Mouse (Mus musculus) midbrain, embryonic 16.5 days (tissue): ENCODE data around the gene Cntrl. TPM values are rescaled to one million over a fixed set of nuclear protein-coding genes. Genes with fewer than 3 reads are reported as not detected.

ENCODE experiments used
- ATAC-seq: fragments of 200-750 bp; cut with Nextera tagmentation; 2 replicates; pipeline ENCODE4 v1.8.0; 2017; ENCODE audit warnings: moderate TSS enrichment
- H3K27ac ChIP-seq: fragments of 300-500 bp; sonication (generic); 2 replicates; pipeline ENCODE4 v1.5.1; 2014; ENCODE audit warnings: mild to moderate bottlenecking, low read length, mixed read lengths
- H3K27me3 ChIP-seq: fragments of 300-500 bp; sonication (generic); 2 replicates; pipeline ENCODE4 v1.6.1; 2014; ENCODE audit warnings: low read depth, low read length, mixed read lengths; ENCODE audit not compliant: control insufficient read depth, insufficient read depth
- H3K36me3 ChIP-seq: fragments of 300-500 bp; sonication (generic); 2 replicates; pipeline ENCODE4 v1.6.1; 2014; ENCODE audit warnings: mild to moderate bottlenecking, low read length, moderate library complexity, mixed read lengths; ENCODE audit not compliant: control insufficient read depth, insufficient read depth
- H3K4me1 ChIP-seq: fragments of 300-500 bp; sonication (generic); 2 replicates; pipeline ENCODE4 v1.6.1; 2014; ENCODE audit warnings: mild to moderate bottlenecking, low read length, mixed read lengths; ENCODE audit not compliant: control insufficient read depth, insufficient read depth
- H3K4me2 ChIP-seq: fragments of 300-500 bp; sonication (generic); 2 replicates; pipeline ENCODE4 v1.6.1; 2014; ENCODE audit warnings: mild to moderate bottlenecking, low read length, mixed read lengths
- H3K4me3 ChIP-seq: fragments of 300-500 bp; sonication (generic); 2 replicates; pipeline ENCODE4 v1.5.1; 2014; ENCODE audit warnings: low read depth, mild to moderate bottlenecking, low read length, moderate library complexity, mixed read lengths
- H3K9ac ChIP-seq: fragments of 300-500 bp; sonication (generic); 2 replicates; pipeline ENCODE4 v1.6.1; 2014; ENCODE audit warnings: low read depth, low read length, mixed read lengths
- H3K9me3 ChIP-seq: fragments of 300-500 bp; sonication (generic); replicated peaks from 2 replicates; pipeline ENCODE4 v1.6.1; 2014; ENCODE audit warnings: mild to moderate bottlenecking, low read length, mixed read lengths; ENCODE audit not compliant: control insufficient read depth, poor library complexity, severe bottlenecking
- WGBS: fragments of 180-500 bp; shearing (Covaris S2); extraction: QIAGEN DNeasy Blood & Tissue Kit; methylation state at CpG from one replicate; pipeline ENCODE4 v1.1.7; 2014; 5-methylcytosine and 5-hydroxymethylcytosine counted together
- polyA plus RNA-seq: library from polyadenylated mRNA; unstranded; fragments of >200 nt; fragmentation: Nextera tagmentation; extraction: Ambion mirVana; gene quantifications from 2 replicates; pipeline ENCODE4 v1.2.1, GENCODE M21; 2015

Gene Cntrl
- polyA plus RNA-seq, 1 experiment from 2014 or later = 10.6 TPM

DNA sequence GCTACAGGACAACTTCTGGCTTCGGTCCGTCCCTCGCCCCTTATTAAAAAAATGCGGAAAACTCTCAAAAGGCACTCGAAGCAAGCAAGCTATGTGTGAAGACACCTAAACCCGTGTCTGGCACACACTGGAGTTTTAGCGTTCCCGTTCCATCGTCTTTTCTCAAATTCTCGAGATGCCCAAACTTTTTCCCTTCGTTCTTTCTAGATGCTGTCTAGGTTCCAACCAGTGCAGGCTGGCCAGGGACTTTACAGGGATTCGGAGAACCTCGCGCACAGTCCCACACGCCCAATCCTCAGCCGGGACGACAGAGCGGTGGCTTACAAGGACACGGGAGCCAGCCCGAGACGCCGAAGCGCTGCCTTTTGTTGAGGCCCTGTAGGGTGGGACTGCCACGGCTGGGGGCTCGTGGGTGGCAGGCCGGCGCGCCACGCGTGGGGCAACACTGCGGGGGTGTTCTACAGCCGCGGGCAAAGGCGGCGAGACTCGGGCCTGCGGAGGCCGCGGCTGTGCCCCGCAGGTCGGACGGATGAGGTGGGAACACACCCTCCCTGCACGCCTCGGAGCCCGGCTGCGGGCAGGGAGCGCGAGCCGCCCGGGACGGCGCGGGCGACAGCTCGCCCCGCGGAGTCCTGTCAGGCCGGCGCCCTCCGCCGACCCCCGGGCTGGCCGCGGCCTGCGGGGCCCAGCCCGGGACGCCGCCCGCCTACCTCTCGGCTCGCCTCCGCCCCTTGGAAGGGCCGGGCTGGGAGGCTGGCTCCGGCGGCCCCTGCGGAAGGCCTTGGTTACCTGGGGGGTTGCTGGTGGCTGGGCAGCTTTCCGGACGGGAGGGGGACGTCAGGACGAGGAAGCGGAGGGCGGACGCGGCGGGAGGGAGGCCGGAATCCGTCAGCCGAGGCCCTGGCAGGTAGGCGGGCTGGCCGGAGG is 90.9 kb downstream of the Cntrl start:
- no peaks in the 10 kb centered on the region; the same call in 1 of the 2 replicates for H3K27me3 ChIP-seq

DNA sequence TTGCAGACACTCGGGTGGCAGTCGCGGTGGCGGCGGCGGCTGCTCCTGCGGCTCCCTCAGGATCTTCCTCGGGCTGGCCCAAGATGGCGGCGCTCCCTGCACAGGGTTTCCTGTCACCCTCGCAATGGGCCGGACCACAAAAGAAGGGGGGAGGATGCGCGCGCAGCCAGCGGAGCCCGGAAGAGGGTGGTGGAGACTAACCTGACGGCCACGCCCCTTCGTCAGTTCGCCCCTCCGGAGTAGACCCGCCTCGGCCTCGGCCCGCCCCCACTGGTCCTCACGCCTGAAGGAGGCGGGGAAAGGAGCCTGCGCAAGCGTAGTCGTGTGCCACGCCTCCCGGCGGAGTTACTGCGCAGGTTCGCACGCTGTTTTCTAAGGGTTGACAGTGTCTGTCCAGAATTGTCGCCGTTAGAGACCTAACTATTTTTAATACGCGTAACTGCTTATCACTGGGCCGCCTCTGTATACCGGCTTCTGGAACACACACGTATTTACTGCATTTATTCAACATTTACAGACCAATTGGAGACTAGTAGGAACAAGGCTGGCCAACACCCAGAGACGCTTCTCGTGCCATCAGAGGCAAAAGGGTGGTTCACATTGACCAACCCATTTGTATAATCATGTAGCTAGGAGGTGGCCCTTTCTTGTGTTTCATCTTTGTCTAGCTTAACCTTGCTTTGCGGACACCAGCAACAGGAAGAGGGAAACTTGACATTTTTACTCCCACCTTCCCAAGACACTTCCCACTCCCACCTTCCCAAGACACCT is 91.8 kb downstream of the Cntrl start, which contains the start of gene Rab14:
Gene Rab14 (minus strand): TSS at position 223 of the 771 bp plus-strand sequence.
- 0% methylated on average over 47 of the region's 47 CpGs for WGBS
- peak within 1 kb of the TSS; percentile 71 for H3K4me3 ChIP-seq
- H3K4me2 ChIP-seq = peak within 1 kb of the TSS; percentile 94
- H3K27ac ChIP-seq = peak within 1 kb of the TSS; percentile 99
- no peaks in the 10 kb centered on the region; the same call in 1 of the 2 replicates for H3K27me3 ChIP-seq
- peaks cover 25% of the 10 kb centered on the region for H3K4me1 ChIP-seq
- ATAC-seq = peak; percentile 97
- no peaks in the 10 kb centered on the region for H3K36me3 ChIP-seq
- peak within 1 kb of the TSS; percentile 99 for H3K9ac ChIP-seq
- no peaks in the 10 kb centered on the region for H3K9me3 ChIP-seq

More for the DNA sequence above, 90.9 kb downstream of the Cntrl start:
- H3K4me1 ChIP-seq = peaks cover 25% of the 10 kb centered on the region
- peak overlapping the region; percentile 94 for H3K4me2 ChIP-seq
- peak; percentile 78 for ATAC-seq
- peak overlapping the region; percentile 99 for H3K27ac ChIP-seq
- no peaks in the 10 kb centered on the region for H3K36me3 ChIP-seq
- H3K9ac ChIP-seq = peak overlapping the region; percentile 99
- peak overlapping the region; percentile 71 for H3K4me3 ChIP-seq
- under 1% methylated on average over 89 of the region's 90 CpGs for WGBS
- no peaks in the 10 kb centered on the region for H3K9me3 ChIP-seq

DNA sequence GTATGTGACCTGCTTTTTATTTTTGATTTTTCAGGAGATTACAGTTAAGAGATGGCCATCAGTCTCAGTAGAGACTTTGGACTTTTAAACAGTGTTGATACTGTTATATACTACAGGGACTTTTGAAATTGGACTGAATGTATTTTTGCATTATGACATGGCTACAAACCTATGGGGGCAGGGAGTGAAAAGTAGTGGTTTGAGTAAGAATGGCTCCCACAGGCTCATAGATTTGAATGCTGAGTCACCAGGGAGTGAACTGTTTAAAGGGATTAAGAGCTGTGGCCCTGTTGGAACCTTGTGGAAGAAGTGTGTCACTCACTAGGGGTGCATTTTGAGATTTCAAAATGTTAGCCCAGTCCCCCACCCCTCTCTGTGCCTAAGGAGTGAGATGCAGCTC is 94.4 kb downstream of the Cntrl start:
- Histone ChIP-seq H3K27me3 (no peaks in the 10 kb centered on the region; the same call in none of the 2 replicates), H3K4me3 (no peak overlapping the region), H3K4me1 (peaks cover 9% of the 10 kb centered on the region), H3K4me2 (no peak overlapping the region), H3K27ac (no peak overlapping the region), H3K9ac (no peak overlapping the region), H3K9me3 (no peaks in the 10 kb centered on the region), H3K36me3 (no peaks in the 10 kb centered on the region)
- ATAC-seq = no peak

DNA sequence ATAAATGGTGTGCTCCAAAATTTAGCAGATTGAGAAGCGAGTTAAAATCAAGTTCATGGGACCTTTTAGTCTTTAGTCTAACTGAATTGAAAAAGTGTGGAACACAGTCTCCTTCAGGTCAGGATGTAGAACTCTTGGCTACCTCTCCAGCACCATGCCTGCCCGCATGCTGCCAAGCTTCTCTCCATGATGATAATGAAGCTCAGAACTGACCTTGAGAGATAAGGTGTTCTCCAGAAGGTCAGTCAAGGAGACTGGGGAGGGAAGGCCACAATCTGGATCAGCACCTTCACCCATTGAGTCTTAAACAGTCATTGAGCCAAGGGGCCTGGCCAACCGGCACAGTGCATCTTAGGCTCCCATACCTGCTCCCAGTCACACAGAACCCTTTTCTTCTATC is 97.5 kb downstream of the Cntrl start:
- H3K4me2 ChIP-seq = no peak overlapping the region
- ATAC-seq = no peak
- H3K4me3 ChIP-seq = no peak overlapping the region
- no peak overlapping the region for H3K9ac ChIP-seq
- WGBS = 88% methylated on average over 3 of the region's 3 CpGs
- H3K27me3 ChIP-seq = no peaks in the 10 kb centered on the region; the same call in none of the 2 replicates
- H3K36me3 ChIP-seq = no peaks in the 10 kb centered on the region
- no peaks in the 10 kb centered on the region for H3K4me1 ChIP-seq
- no peaks in the 10 kb centered on the region for H3K9me3 ChIP-seq
- no peak overlapping the region for H3K27ac ChIP-seq

DNA sequence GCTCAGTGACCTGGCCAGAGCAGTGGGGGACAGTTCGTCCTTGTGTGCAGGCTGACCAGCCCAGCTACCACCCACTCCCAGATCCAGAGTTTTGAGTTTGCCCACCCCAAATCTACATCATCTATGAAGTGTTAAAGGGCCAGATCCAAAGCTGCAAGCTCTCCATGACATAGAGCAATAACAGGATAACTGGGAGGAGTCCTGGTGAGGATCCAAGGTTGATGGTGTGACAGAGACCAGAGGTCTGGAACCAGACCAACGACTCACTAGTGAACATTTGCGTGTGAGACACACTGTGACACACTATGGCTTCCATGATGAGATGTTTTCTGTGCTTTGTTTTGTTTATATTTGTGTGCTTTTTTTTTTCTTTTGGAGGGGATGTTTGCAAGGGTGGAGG is 98.8 kb downstream of the Cntrl start:
- Histone ChIP-seq H3K4me2 (no peak overlapping the region), H3K9me3 (no peaks in the 10 kb centered on the region), H3K36me3 (no peaks in the 10 kb centered on the region), H3K9ac (no peak overlapping the region), H3K4me3 (no peak overlapping the region), H3K27me3 (no peaks in the 10 kb centered on the region; the same call in none of the 2 replicates), H3K4me1 (no peaks in the 10 kb centered on the region), H3K27ac (no peak overlapping the region)
- WGBS = 84% methylated on average over 3 of the region's 3 CpGs
- ATAC-seq = no peak

DNA sequence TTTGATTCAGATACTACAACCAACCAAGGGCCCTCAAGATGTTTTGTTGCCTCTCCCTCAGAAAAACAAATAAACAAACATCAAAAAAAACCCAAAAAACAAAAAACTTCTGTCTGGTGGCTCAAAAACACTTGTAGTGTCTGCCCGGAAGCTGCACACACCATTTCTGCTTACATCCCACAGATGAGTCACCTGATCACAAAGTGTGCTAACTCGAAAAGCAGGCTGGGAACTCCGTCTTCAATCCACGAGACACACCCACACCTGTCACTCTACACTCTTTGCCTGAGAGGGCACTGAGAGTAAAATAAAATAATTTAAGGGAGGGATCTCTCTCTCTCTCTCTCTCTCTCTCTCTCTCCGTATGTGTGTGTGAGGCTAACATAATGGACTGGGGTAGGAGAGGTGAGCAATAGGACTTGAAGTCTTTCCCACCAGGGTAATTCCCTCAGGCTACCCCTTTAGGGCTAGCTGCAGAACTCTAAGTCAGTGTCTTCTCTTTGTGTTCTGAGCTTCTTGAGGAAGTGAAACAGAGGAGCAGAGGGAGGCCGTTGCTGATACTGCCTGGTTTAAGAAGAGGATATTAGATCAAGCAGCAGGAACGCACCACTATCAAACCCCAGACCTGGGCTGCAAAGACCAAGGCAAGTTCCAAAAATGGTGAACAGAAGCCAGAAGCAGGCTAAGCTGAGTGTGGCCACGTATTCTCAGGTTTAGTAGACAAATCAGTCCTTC is 99.8 kb downstream of the Cntrl start:
- Histone ChIP-seq H3K36me3 (no peaks in the 10 kb centered on the region), H3K9ac (no peak overlapping the region), H3K27me3 (no peaks in the 10 kb centered on the region; the same call in none of the 2 replicates), H3K9me3 (no peaks in the 10 kb centered on the region), H3K4me1 (no peaks in the 10 kb centered on the region), H3K4me2 (no peak overlapping the region), H3K4me3 (no peak overlapping the region), H3K27ac (no peak overlapping the region)
- no peak for ATAC-seq
- WGBS = 72% methylated on average over 8 of the region's 8 CpGs

DNA sequence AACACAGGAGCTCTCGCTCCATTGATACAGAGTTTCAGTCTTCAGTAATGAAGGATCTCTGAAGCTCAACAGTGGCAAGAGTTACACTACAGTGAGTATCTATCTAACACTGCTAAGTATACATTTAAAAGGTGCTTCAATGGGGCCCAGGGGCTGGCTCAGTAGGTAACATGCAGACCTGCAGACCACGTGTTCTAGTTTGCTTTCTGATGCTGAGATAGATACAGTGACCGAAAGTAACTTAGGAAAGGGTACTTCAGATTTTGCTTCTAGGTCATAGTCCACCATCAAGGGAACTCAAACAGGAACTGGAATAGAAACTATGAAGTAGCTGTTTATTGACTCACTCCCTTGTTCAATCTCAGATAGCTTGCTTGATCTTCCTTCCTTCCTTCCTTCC is 102.4 kb downstream of the Cntrl start:
- ATAC-seq = no peak
- Histone ChIP-seq H3K9ac (no peak overlapping the region), H3K36me3 (no peaks in the 10 kb centered on the region), H3K9me3 (no peaks in the 10 kb centered on the region), H3K4me2 (no peak overlapping the region), H3K27me3 (no peaks in the 10 kb centered on the region; the same call in 1 of the 2 replicates), H3K27ac (no peak overlapping the region), H3K4me1 (peaks cover 5% of the 10 kb centered on the region; the same call in 1 of the 2 replicates), H3K4me3 (no peak overlapping the region)
- WGBS = 87% methylated on average over 3 of the region's 3 CpGs

DNA sequence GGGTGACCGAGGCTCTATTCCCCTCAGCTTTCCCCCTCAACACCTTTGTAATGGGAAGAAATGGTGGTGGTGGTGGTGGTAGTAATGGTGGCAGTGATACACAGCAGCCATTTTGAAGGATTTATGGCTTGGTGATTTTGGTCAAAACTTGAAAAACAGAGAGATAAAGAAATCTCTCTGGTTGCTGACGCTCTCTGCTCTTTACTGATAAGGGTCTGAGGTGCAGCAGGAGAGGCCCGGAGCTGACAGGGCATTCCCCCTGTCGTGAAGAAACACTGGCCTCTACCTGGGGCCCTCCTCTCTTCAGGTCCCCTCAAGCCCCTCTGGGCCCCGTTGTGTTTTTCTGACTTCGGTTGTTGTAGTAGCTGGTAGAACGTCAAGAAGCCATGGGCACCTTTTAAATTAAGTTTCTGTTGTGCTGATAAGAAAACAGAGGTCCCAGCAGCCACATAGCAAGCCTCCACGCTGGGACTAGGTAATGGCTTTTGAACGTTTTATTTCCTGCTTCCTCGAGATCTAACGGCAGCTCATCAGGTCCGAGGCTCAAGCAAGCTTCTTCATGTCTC is 104.1 kb downstream of the Cntrl start:
- Histone ChIP-seq H3K4me3 (no peak overlapping the region), H3K27ac (no peak overlapping the region), H3K4me1 (peaks cover 5% of the 10 kb centered on the region; the same call in 1 of the 2 replicates), H3K27me3 (no peaks in the 10 kb centered on the region), H3K36me3 (no peaks in the 10 kb centered on the region), H3K9ac (no peak overlapping the region), H3K4me2 (no peak overlapping the region), H3K9me3 (no peaks in the 10 kb centered on the region)
- ATAC-seq = no peak
- 87% methylated on average over 12 of the region's 12 CpGs for WGBS
